Mouse (Mus musculus) MN1 (cell line): ENCODE measurements around the gene Setd5.

Experiments
- DNase-seq: peaks from one replicate; pipeline ENCODE4 v3.0.0-alpha.2; 2016; ENCODE audit warnings: low spot score

Setd5 gene

DNA sequence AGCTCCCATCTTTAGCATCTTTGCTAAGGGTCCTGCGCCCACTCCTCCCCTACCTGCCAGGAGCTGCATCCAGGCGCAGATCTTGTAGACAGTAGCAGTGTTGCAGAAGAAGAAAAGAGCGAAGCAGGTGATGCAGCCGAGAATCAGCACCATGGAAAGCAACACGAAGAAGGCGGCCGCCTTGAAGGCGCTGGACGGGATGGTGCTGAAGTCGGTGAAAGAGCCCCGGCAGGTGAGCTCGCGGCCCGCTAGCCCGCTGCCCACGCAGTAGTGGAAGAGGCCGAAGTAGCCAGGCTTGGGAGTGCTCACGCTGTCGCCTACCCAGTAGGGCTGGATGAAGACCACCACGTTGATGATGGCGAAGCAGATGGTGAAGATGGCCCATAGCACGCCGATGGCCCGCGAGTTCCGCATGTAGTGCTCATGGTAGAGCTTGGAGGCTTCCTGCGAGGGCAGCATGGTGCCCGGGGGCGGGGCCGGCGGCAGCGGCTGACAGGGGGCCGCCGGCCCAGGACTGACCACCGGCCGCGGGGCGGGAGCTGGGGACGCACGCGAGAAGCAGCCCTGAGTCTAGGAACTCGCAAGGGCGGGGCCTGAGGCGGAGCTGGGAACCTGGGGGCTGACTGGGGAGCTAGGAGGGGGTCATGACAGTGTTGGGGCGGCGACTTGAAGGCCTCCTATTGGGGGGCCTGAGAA lies 116.7 kb downstream of the Setd5 start:
- DNase-seq: no peak

DNA sequence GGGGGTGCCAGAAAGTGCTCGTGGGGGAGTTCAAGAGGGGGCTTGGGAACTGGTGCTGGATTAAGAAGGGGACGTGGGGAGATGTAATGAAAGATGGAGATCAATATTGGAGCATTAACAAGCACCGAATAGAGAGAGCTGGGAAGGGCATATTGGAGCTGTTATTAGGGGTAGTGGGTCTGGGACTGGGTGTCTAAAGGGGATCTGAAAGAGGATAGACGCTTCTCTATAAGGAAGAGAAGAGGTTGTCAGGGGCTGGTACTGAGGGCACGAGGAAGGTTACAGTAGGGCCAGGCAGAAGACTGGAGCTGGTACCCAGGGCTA lies 117.3 kb downstream of the Setd5 start:
- no peak for DNase-seq

DNA sequence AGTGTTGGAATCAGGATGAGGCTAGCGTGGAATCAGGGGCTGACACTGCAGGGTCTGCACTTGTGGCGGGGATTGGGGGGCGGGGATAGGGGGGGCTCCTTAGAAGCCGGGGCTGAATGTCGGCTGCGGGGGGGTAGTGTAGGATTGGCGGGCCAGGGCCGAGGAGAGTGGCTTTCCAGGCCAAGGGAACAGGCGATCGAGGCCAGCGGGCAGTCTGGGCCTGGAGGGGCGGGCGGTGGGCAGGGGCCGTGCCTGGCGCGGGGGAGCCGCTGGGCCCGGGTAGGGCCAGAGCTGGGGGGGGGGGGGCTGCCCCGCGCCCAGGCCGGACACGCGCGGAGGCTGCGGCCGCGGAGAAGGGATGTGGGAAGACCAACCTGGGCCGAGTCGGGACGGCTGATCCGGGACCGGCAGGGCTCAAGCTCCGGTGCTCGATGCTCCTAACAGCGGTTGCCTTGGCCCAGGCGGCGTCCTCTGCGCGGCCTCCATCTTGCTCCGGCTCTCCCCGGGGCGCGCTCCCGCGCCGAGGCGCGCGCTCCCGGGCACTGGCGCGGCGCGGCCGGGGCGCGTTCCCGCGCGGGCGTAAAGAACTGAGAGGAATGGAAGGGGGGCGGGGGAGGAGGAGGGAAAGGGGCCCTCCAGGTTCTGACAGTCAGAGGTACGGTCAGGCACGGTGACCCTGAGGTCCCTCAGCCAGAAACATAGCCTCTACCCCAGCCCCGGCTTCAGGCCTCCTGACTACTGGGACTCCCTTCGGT lies 117.9 kb downstream of the Setd5 start, which contains the start of gene Lhfpl4:
Gene Lhfpl4, minus strand, starts transcription at position 544 of the 755 bp plus-strand sequence.
- DNase-seq: peak; percentile 56

DNA sequence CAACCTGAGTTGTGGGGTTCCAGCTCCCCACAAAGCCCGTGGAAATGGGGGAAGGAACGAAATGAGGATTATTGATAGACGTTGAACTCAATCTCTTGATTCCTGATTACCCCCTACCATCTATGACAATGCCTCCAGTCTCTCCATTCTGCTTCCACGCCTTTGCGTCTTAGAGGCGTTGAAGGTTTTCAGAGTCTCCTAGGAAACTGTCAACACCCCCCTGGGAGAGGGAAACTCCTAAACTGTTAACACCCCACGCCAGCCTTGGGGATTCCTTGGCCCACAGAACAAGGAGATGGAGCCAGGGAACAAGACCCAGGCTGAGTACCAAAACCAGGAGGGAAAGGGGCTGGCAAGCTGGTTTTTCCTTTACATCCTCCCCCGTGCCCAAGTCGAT lies 118.4 kb downstream of the Setd5 start:
- DNase-seq: no peak
